Mouse (Mus musculus) liver, embryonic 14.5 days (tissue): Measurements from ENCODE around the gene Kremen2.

Experiments
- CTCF ChIP-seq: IDR thresholded peaks from 2 replicates; pipeline ENCODE4 v1.5.1; 2016; ENCODE audit warnings: antibody characterized with exemption, low read depth, control low read depth
- EP300 ChIP-seq: IDR thresholded peaks from 2 replicates; pipeline ENCODE4 v1.6.1; 2016; ENCODE audit warnings: antibody characterized with exemption, low read depth

GRCm38 (mm10) chr17:23795323-23795722 is 49.7 kb upstream of the Kremen2 start:
- TF ChIP-seq CTCF (no peak), EP300 (no peak)
